Mouse (Mus musculus) lung, embryonic 15.5 days (tissue): ENCODE measurements around the gene Wfdc5. TPM values are rescaled to one million over a fixed set of nuclear protein-coding genes. Genes with fewer than 3 reads are reported as not detected.
"Not testable (repeated sequence)": the region's sequence is repeated elsewhere in the genome, so short reads cannot be mapped to it uniquely, and the experiment has no call there.

ENCODE experiments used
- ATAC-seq: fragments of 200-750 bp; cut with Nextera tagmentation; 2 replicates; pipeline ENCODE4 v1.8.0; 2017; ENCODE audit warnings: moderate number of reproducible peaks, borderline replicate concordance; ENCODE audit not compliant: low FRiP score, low TSS enrichment; ENCODE audit errors: extremely low read depth
- H3K27ac ChIP-seq: fragments of 300-500 bp; sonication (generic); 2 replicates; pipeline ENCODE4 v1.5.1; 2015; ENCODE audit warnings: moderate library complexity, mild to moderate bottlenecking, inconsistent platforms
- H3K27me3 ChIP-seq: fragments of 300-500 bp; sonication (generic); 2 replicates; pipeline ENCODE4 v1.6.1; 2015; ENCODE audit warnings: inconsistent platforms
- H3K36me3 ChIP-seq: fragments of 300-500 bp; sonication (generic); 2 replicates; pipeline ENCODE4 v1.6.1; 2015; ENCODE audit warnings: inconsistent platforms
- H3K4me1 ChIP-seq: fragments of 300-500 bp; sonication (generic); 2 replicates; pipeline ENCODE4 v1.6.1; 2015; ENCODE audit warnings: inconsistent platforms
- H3K4me2 ChIP-seq: fragments of 300-500 bp; sonication (generic); 2 replicates; pipeline ENCODE4 v1.6.1; 2015; ENCODE audit warnings: inconsistent platforms, mild to moderate bottlenecking, moderate library complexity
- H3K4me3 ChIP-seq: fragments of 300-500 bp; sonication (generic); 2 replicates; pipeline ENCODE4 v1.5.1; 2015; ENCODE audit warnings: mild to moderate bottlenecking, inconsistent platforms
- H3K9ac ChIP-seq: fragments of 300-500 bp; sonication (generic); 2 replicates; pipeline ENCODE4 v1.6.1; 2015; ENCODE audit warnings: inconsistent platforms
- H3K9me3 ChIP-seq: fragments of 300-500 bp; sonication (generic); 2 replicates; pipeline ENCODE4 v1.6.1; 2016; ENCODE audit warnings: inconsistent platforms
- WGBS: fragments of 180-500 bp; shearing (Covaris S2); methylation state at CpG from one replicate; pipeline ENCODE4 v1.1.7; 2015; 5-methylcytosine and 5-hydroxymethylcytosine counted together
- polyA plus RNA-seq: library from polyadenylated mRNA; unstranded; fragments of >200 nt; fragmentation: Nextera tagmentation; extraction: Ambion mirVana; gene quantifications from 2 replicates; pipeline ENCODE4 v1.2.1, GENCODE M21; 2015

Gene Wfdc5
- polyA plus RNA-seq: not detected in 2 replicates

GRCm38 (mm10) chr2:164182692-164183255, at the start of gene Wfdc5:
Gene Wfdc5 (minus strand): TSS chr2:164182742.
- no peak within 1 kb of the TSS for H3K4me2 ChIP-seq
- no peak within 1 kb of the TSS; the same call in 1 of the 2 replicates for H3K27ac ChIP-seq
- no peaks in the 10 kb centered on the region for H3K9me3 ChIP-seq
- H3K36me3 ChIP-seq: no peaks in the 10 kb centered on the region
- no peak within 1 kb of the TSS for H3K4me3 ChIP-seq
- H3K4me1 ChIP-seq: no peaks in the 10 kb centered on the region; the same call in 1 of the 2 replicates
- ATAC-seq: no peak
- H3K27me3 ChIP-seq: peaks cover 4% of the 10 kb centered on the region; the same call in 1 of the 2 replicates
- 67% methylated on average over 7 of the region's 7 CpGs for WGBS
- no peak within 1 kb of the TSS for H3K9ac ChIP-seq

GRCm38 (mm10) chr2:164228361-164229070, 46.0 kb upstream of the Wfdc5 start:
- no peaks in the 10 kb centered on the region for H3K36me3 ChIP-seq
- H3K4me1 ChIP-seq: no peaks in the 10 kb centered on the region
- H3K4me2 ChIP-seq: no peak overlapping the region
- no peak for ATAC-seq
- no peak overlapping the region for H3K4me3 ChIP-seq
- H3K9me3 ChIP-seq: no peaks in the 10 kb centered on the region
- no peak overlapping the region for H3K9ac ChIP-seq
- no peaks in the 10 kb centered on the region for H3K27me3 ChIP-seq
- no peak overlapping the region for H3K27ac ChIP-seq
- 78% methylated on average over 8 of the region's 8 CpGs for WGBS

GRCm38 (mm10) chr2:164221522-164221921, 39.0 kb upstream of the Wfdc5 start, which contains the start of gene Wfdc15b:
Gene Wfdc15b (minus strand): TSS chr2:164221660.
- no peak within 1 kb of the TSS for H3K4me2 ChIP-seq
- no peaks in the 10 kb centered on the region for H3K27me3 ChIP-seq
- no peak within 1 kb of the TSS for H3K27ac ChIP-seq
- no peaks in the 10 kb centered on the region for H3K9me3 ChIP-seq
- 34% methylated on average over 11 of the region's 11 CpGs for WGBS
- H3K4me1 ChIP-seq: no peaks in the 10 kb centered on the region
- no peak within 1 kb of the TSS for H3K9ac ChIP-seq
- H3K36me3 ChIP-seq: no peaks in the 10 kb centered on the region
- ATAC-seq: no peak
- H3K4me3 ChIP-seq: no peak within 1 kb of the TSS

DNA sequence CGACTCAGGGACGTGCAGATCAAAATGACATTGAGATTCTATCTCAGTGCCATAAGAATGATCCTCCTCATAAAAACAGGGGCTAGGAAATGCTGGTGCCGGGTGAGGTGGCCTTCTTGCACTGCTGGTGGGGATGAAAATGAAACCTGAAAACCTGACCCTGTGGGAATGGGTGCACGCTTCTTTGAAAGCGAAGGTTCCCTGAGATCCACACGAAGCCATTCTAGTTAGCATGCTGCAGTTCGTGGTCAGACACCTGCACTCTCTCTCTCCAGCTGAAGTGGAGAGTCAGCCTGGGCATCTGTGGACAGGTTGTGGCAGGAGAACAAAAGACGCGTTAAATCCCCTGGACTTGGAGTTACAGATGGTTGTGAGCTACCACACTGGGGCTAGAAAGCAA, 36.8 kb upstream of the Wfdc5 start:
- no peak overlapping the region for H3K4me2 ChIP-seq
- no peaks in the 10 kb centered on the region for H3K36me3 ChIP-seq
- no peaks in the 10 kb centered on the region for H3K9me3 ChIP-seq
- H3K27ac ChIP-seq: no peak overlapping the region
- H3K4me1 ChIP-seq: no peaks in the 10 kb centered on the region
- no peak for ATAC-seq
- H3K9ac ChIP-seq: no peak overlapping the region
- no peaks in the 10 kb centered on the region for H3K27me3 ChIP-seq
- H3K4me3 ChIP-seq: no peak overlapping the region
- WGBS: 79% methylated on average over 9 of the region's 9 CpGs

DNA sequence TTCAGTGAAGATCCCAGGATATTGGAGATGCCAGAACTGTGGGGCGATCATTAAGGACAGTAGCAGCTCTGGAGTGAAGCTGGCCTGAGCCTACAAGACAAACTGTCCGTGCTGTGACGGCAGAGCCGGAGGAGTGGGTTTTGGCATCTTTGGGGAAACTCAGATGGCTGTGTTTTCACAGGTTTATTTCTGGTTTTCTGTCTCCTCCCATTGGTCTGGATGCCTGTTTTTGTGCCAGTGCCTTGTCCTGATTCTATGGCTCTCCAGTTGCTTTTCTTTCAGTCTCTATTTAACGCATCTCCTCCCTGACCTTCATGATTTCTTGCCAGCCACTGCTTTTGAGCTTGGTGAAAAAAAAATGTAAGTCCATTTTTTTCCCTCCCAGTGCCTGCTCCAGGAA, 30.2 kb upstream of the Wfdc5 start:
- no peaks in the 10 kb centered on the region for H3K4me1 ChIP-seq
- H3K9ac ChIP-seq: no peak overlapping the region
- no peak overlapping the region for H3K4me3 ChIP-seq
- H3K27me3 ChIP-seq: no peaks in the 10 kb centered on the region
- no peak overlapping the region for H3K4me2 ChIP-seq
- no peaks in the 10 kb centered on the region for H3K9me3 ChIP-seq
- ATAC-seq: no peak
- no peaks in the 10 kb centered on the region for H3K36me3 ChIP-seq
- 75% methylated on average over 5 of the region's 5 CpGs for WGBS
- H3K27ac ChIP-seq: no peak overlapping the region

DNA sequence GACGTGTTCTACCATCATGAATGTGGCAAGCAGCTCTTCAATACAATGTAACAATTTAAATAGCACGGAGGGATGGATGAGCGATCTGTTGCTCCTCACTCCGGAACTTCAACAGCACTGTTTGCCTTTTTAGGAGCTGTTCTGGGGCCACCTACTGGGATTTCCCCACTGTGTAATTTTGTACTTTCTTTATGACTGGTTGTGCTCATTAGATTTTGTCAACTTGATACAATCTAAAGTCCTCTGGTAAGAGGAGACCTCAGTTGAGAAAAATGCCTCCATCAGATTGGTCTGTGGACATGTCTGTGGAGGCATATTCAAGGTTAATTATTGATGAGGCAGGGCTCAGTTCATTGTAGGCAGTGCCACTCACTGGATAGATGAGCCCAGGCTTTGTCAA, 28.4 kb upstream of the Wfdc5 start:
- Histone ChIP-seq H3K27ac (no peak overlapping the region), H3K36me3 (no peaks in the 10 kb centered on the region), H3K4me1 (no peaks in the 10 kb centered on the region), H3K4me2 (no peak overlapping the region), H3K4me3 (no peak overlapping the region), H3K27me3 (no peaks in the 10 kb centered on the region), H3K9ac (no peak overlapping the region), H3K9me3 (no peaks in the 10 kb centered on the region)
- WGBS: 81% methylated on average over 4 of the region's 4 CpGs
- no peak for ATAC-seq

GRCm38 (mm10) chr2:164206676-164207075, 24.1 kb upstream of the Wfdc5 start:
- 51% methylated on average over 4 of the region's 4 CpGs for WGBS

DNA sequence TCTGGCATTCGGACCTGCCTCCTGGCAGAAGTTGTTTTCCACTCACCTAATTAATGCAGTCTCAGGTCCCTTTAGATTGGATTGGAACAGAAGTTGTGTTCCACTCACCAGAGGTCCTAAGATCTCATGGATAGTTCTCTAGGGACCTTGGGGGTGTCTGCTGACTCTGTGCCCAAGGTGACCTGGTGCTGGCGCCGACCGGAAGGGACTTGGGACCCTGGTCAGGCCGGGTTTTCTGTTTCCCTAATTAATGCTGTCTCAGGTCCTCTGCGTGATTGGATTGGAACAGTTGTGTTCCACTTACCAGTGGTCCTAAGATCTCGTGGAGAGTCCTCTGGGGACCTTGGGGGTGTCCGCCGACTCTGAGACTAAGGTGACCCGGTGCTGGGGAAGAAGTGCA, 23.5 kb upstream of the Wfdc5 start:
- not testable (repeated sequence) for H3K4me1 ChIP-seq, ATAC-seq, H3K4me3 ChIP-seq, H3K9ac ChIP-seq, H3K27me3 ChIP-seq, H3K27ac ChIP-seq, H3K36me3 ChIP-seq, H3K9me3 ChIP-seq, H3K4me2 ChIP-seq
- 86% methylated on average over 10 of the region's 10 CpGs for WGBS

More at GRCm38 (mm10) chr2:164206676-164207075, 24.1 kb upstream of the Wfdc5 start:
- Histone ChIP-seq H3K9me3 (no peaks in the 10 kb centered on the region), H3K9ac (no peak overlapping the region), H3K36me3 (no peaks in the 10 kb centered on the region), H3K27ac (no peak overlapping the region), H3K27me3 (no peaks in the 10 kb centered on the region), H3K4me3 (no peak overlapping the region), H3K4me2 (no peak overlapping the region), H3K4me1 (no peaks in the 10 kb centered on the region)
- no peak for ATAC-seq

- no peak for ATAC-seq
- Histone ChIP-seq H3K27ac (no peak within 1 kb of the TSS), H3K4me2 (no peak within 1 kb of the TSS), H3K27me3 (no peaks in the 10 kb centered on the region), H3K36me3 (no peaks in the 10 kb centered on the region), H3K4me3 (no peak within 1 kb of the TSS), H3K9ac (no peak within 1 kb of the TSS), H3K4me1 (no peaks in the 10 kb centered on the region), H3K9me3 (no peaks in the 10 kb centered on the region)
- whole genome bisulfite sequencing: 77% methylated on average over 20 of the region's 20 CpGs
These were observed 17.2 kb upstream of the Wfdc5 start, which contains the start of gene Wfdc15a for GRCm38 (mm10) chr2:164199626-164200327. Gene Wfdc15a (minus strand): TSS chr2:164200130.

- Histone ChIP-seq H3K27me3 (no peaks in the 10 kb centered on the region), H3K4me1 (no peaks in the 10 kb centered on the region), H3K4me2 (no peak overlapping the region), H3K4me3 (no peak overlapping the region), H3K9me3 (no peaks in the 10 kb centered on the region), H3K27ac (no peak overlapping the region), H3K9ac (no peak overlapping the region), H3K36me3 (no peaks in the 10 kb centered on the region)
- WGBS: 68% methylated on average over 5 of the region's 5 CpGs
- ATAC-seq: no peak
These were observed 14.1 kb upstream of the Wfdc5 start for GRCm38 (mm10) chr2:164196700-164196990.

- H3K4me2 ChIP-seq: no peak overlapping the region
- WGBS: 83% methylated on average over 5 of the region's 5 CpGs
- ATAC-seq: no peak
- H3K4me1 ChIP-seq: no peaks in the 10 kb centered on the region
- no peaks in the 10 kb centered on the region for H3K36me3 ChIP-seq
- H3K4me3 ChIP-seq: no peak overlapping the region
- H3K27me3 ChIP-seq: no peaks in the 10 kb centered on the region
- H3K9me3 ChIP-seq: no peaks in the 10 kb centered on the region
- H3K9ac ChIP-seq: no peak overlapping the region
- no peak overlapping the region for H3K27ac ChIP-seq
These were observed 13.6 kb upstream of the Wfdc5 start for GRCm38 (mm10) chr2:164195971-164196699.
